Mouse (Mus musculus) embryonic facial prominence, embryonic 10.5 days (tissue): ENCODE measurements around the gene Gm3776. TPM values are rescaled to one million over a fixed set of nuclear protein-coding genes. Genes with fewer than 3 reads are reported as not detected.
"Not testable (repeated sequence)": the region's sequence is repeated elsewhere in the genome, so short reads cannot be mapped to it uniquely, and the experiment has no call there.

Experiments used
- DNase-seq: peaks from one replicate; pipeline ENCODE4 v3.0.0-alpha.2; 2017; ENCODE audit warnings: low spot score
- H3K27ac ChIP-seq: fragments of 300-500 bp; sonication (generic); replicated peaks from 2 replicates; pipeline ENCODE4 v1.5.1; 2016; ENCODE audit warnings: mild to moderate bottlenecking
- H3K27me3 ChIP-seq: fragments of 300-500 bp; sonication (generic); replicated peaks from 2 replicates; pipeline ENCODE4 v1.6.1; 2016; ENCODE audit warnings: low read depth, mild to moderate bottlenecking; ENCODE audit not compliant: poor library complexity, severe bottlenecking
- H3K36me3 ChIP-seq: fragments of 300-500 bp; sonication (generic); replicated peaks from 2 replicates; pipeline ENCODE4 v1.6.1; 2016; ENCODE audit warnings: mild to moderate bottlenecking, moderate library complexity
- H3K4me1 ChIP-seq: fragments of 300-500 bp; sonication (generic); 2 replicates; pipeline ENCODE4 v1.6.1; 2016
- H3K4me3 ChIP-seq: fragments of 300-500 bp; sonication (generic); 2 replicates; pipeline ENCODE4 v1.5.1; 2016; ENCODE audit warnings: mild to moderate bottlenecking, moderate library complexity
- H3K9me3 ChIP-seq: fragments of 300-500 bp; sonication (generic); 2 replicates; pipeline ENCODE4 v1.6.1; 2016; ENCODE audit warnings: mild to moderate bottlenecking
- WGBS: fragments of 180-500 bp; shearing (Covaris S2); methylation state at CpG from one replicate; pipeline ENCODE4 v1.1.7; 2016; 5-methylcytosine and 5-hydroxymethylcytosine counted together
- polyA plus RNA-seq: library from polyadenylated mRNA; unstranded; fragments of >200 nt; fragmentation: Nextera tagmentation; extraction: Ambion mirVana; gene quantifications from 2 replicates; pipeline ENCODE4 v1.2.1, GENCODE M21; 2016

Gene Gm3776
- polyA plus RNA-seq, 1 experiment from 2014 or later, result not detected

DNA sequence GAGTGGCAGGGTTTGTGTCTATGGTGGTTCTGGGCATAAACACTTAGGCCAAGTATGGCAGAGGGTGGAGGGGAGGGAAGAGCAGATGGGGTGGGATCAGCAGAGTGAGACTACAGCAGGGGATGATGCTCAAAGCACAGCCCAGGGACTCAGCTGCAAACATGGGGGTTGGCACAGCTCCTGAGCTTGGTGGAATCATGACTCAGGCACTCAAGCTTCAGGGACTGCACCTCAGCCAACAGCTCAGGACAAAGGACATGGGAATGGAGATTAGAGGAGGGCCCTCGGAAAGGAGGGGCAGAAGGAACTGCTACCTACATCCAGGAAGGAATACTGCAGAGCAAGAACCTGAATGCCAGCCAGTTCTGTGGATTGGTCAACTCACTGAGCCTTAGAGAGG is 42.2 kb downstream of the Gm3776 start:
- WGBS, result 83% methylated on average over 1 of the region's 1 CpGs
- H3K36me3 ChIP-seq, H3K4me1 ChIP-seq: not testable (repeated sequence)

DNA sequence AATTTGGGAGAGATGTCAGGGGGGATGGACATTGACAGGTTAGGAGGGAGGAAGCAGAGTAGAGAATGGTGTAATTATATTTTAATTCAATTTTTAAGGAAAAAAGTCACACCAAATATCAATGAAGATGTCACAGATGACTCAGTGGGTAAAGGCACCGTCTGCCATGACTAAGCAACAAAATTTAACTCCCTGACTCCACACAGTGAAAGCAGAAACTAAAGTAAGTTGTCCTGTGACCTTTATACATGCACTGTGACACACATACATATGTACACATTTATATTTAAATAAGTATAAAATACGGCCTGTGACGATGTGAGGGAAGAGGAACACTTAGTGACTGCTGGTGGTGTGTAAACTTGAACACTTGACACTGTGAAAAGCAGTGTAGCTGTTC is 51.2 kb downstream of the Gm3776 start:
- H3K9me3 ChIP-seq, H3K4me3 ChIP-seq, DNase-seq, H3K27me3 ChIP-seq, H3K27ac ChIP-seq, H3K36me3 ChIP-seq, H3K4me1 ChIP-seq: not testable (repeated sequence)
- 88% methylated on average over 3 of the region's 3 CpGs for WGBS

More for the DNA sequence above, 42.2 kb downstream of the Gm3776 start:
- not testable (repeated sequence) for DNase-seq, H3K27ac ChIP-seq, H3K4me3 ChIP-seq, H3K9me3 ChIP-seq, H3K27me3 ChIP-seq

DNA sequence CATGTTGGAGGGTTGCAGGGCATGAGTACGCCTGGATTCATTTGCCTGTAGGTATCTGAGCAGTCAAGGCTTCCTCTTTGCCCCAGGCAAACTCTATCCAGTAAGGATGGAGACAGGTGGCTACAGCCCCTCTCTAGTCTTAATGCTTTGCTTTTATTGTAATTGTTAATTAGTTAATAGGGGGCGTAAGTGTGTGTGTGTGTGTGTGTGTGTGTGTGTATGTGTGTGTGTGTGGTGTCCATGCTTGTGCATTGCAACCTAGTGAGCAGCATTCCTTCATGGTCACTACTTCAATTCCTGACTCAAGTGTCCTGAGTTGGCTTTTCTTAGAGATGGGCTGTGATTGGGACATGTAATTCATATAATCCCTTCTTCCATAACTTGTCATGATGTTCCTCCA is 57.8 kb downstream of the Gm3776 start, which contains the start of gene Omt2a:
Omt2a (minus strand) TSS at position 101 of the 400 bp plus-strand sequence.
- no peak for DNase-seq
- H3K4me3 ChIP-seq, result no peak within 1 kb of the TSS
- no peaks in the 10 kb centered on the region for H3K36me3 ChIP-seq
- WGBS, result 80% methylated on average over 2 of the region's 2 CpGs
- H3K9me3 ChIP-seq, result no peaks in the 10 kb centered on the region
- no peaks in the 10 kb centered on the region for H3K4me1 ChIP-seq
- H3K27me3 ChIP-seq, result no peaks in the 10 kb centered on the region
- no peak within 1 kb of the TSS for H3K27ac ChIP-seq

Other genes starting within 250 kb of the Gm3776 start
- 0.09 TPM in 1 of 2 replicates, not detected in the other for gene Gcm1, start 205.2 kb upstream of the Gm3776 start, polyA plus RNA-seq
- 22.9 and 24.7 TPM in 2 replicates for gene Fbxo9, start 148.1 kb upstream of the Gm3776 start, polyA plus RNA-seq
- 38.1 and 40.6 TPM in 2 replicates for gene Ick, start 147.9 kb upstream of the Gm3776 start, polyA plus RNA-seq
- 102 and 107 TPM in 2 replicates for gene Gsta4, start 74.4 kb upstream of the Gm3776 start, polyA plus RNA-seq
- gene Gsta1, start 26.5 kb upstream of the Gm3776 start, polyA plus RNA-seq, result not detected in 2 replicates
- not detected in 2 replicates for gene Gm10639, start 32.8 kb downstream of the Gm3776 start, polyA plus RNA-seq
- not detected in 2 replicates for gene Omt2a, start 57.7 kb downstream of the Gm3776 start, polyA plus RNA-seq
- not detected in 2 replicates for gene Omt2b, start 70.5 kb downstream of the Gm3776 start, polyA plus RNA-seq
- not detected in 2 replicates for gene Gsta2, start 98.7 kb downstream of the Gm3776 start, polyA plus RNA-seq
- 0.26 TPM in 1 of 2 replicates, not detected in the other for gene Dppa5a, start 111.0 kb downstream of the Gm3776 start, polyA plus RNA-seq
- 0.80 and 0.96 TPM in 2 replicates for gene Ooep, start 121.6 kb downstream of the Gm3776 start, polyA plus RNA-seq
- gene Ddx43, start 138.6 kb downstream of the Gm3776 start, polyA plus RNA-seq, result 0.12 TPM in 1 of 2 replicates, not detected in the other
- gene Cgas, start 186.1 kb downstream of the Gm3776 start, polyA plus RNA-seq, result 0.21 and 0.55 TPM in 2 replicates
- gene Mto1, start 191.1 kb downstream of the Gm3776 start, polyA plus RNA-seq, result 23.0 and 23.8 TPM in 2 replicates
- 0.30 and 0.78 TPM in 2 replicates for gene Gm17324, start 191.7 kb downstream of the Gm3776 start, polyA plus RNA-seq
- gene Eef1a1, start 232.0 kb downstream of the Gm3776 start, polyA plus RNA-seq, result 3,747 and 3,838 TPM in 2 replicates